Mouse (Mus musculus) adrenal gland, postnatal 4 days (tissue): Measurements from ENCODE around the gene Pik3r1. TPM values are rescaled to one million over a fixed set of nuclear protein-coding genes. Genes with fewer than 3 reads are reported as not detected.
A peak's percentile ranks its signal among the peaks of the same experiment; 100 is the strongest.

Experiments
- DNase-seq, 2 experiments: peaks; one replicate each; pipeline ENCODE4 v3.0.0; 2021 to 2022; ENCODE audit warnings: low spot score in 2 of 2, mixed read lengths in 2 of 2
- long read RNA-seq, 2 experiments: library from polyadenylated mRNA; stranded (forward); transcript quantifications; one replicate each; pipeline ENCODE4 v2.0.0; 2021
- total RNA-seq, 2 experiments: library from RNA; stranded (reverse); gene quantifications; 2 replicates each; pipeline ENCODE4 v1.2.3; 2021

The Pik3r1 gene
- 100 to 1,000 TPM; 122 to 130 TPM for total RNA-seq
- long read RNA-seq, experiment 1, full-length matches to known transcripts, result 2 of 14 reads
- long read RNA-seq, experiment 1, partial matches to known transcripts, result 3 of 14 reads
- long read RNA-seq, experiment 1, other reads (novel, unspliced or antisense), result 9 of 14 reads
- long read RNA-seq, experiment 2, full-length matches to known transcripts, result 16 of 39 reads
- long read RNA-seq, experiment 2, partial matches to known transcripts, result 4 of 39 reads
- long read RNA-seq, experiment 2, other reads (novel, unspliced or antisense), result 19 of 39 reads

- peak; percentile 95 to 98 for DNase-seq
Observed at GRCm38 (mm10) chr13:101767809-101768629, at the start of gene Pik3r1. TSS of gene Pik3r1 (minus strand) at chr13:101768217.

DNA sequence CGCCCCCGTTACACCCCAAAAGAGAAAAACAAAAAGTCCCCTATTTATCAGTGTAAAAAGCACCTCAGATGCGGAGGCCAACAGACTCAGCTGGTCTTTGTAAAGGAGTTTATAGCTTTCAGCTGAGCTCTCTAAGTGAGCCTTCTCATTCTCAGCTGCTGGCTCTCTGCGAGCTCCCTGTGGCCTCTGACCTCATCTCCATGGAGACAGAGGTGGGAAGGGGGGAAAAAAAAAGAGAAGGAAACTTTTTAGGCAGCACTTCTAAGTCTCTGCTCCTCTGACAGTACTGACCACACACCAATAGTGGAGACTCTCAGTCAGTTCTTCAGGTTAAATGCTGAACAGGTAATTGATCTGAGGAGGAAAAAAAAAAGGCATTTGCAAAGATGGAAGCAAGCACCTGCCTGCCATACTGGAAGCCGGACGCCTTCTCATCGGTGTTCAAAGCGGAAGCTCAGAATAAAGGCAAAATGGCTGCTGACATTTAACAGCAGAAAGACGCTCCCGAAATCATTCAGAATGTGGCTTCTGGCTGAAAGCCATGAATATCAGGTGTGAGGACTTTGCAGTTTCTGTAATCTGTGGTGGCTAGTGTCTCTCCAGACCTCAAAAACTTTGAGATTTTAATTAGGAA lies 45.4 kb upstream of the Pik3r1 start:
- no peak for DNase-seq

DNA sequence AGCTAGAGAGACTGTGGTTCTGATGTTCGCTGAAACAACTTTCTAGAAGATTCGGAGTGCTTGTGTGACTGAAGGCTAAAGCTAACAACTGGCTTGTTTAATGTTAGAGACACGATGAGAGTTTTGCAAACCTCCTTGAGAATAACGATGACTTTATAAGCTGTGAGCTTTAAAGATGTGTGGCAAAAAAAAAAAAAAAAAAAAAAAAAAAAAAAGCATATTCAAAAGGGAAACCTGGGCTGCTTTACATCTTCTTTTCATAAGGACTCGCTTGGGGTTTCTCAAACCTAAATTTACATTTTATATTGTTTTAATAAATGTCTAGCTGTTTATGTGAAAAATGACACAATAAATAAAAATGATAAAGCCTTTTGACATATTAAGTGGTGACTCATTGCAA lies 44.3 kb upstream of the Pik3r1 start:
- no peak for DNase-seq

GRCm38 (mm10) chr13:101811882-101812281 lies 43.9 kb upstream of the Pik3r1 start:
- DNase-seq, result no peak

GRCm38 (mm10) chr13:101810667-101811066 lies 42.6 kb upstream of the Pik3r1 start:
- no peak for DNase-seq

GRCm38 (mm10) chr13:101809796-101810195 lies 41.8 kb upstream of the Pik3r1 start:
- DNase-seq, result no peak

- DNase-seq, result no peak
Observed at GRCm38 (mm10) chr13:101805559-101806091, 37.6 kb upstream of the Pik3r1 start.

DNA sequence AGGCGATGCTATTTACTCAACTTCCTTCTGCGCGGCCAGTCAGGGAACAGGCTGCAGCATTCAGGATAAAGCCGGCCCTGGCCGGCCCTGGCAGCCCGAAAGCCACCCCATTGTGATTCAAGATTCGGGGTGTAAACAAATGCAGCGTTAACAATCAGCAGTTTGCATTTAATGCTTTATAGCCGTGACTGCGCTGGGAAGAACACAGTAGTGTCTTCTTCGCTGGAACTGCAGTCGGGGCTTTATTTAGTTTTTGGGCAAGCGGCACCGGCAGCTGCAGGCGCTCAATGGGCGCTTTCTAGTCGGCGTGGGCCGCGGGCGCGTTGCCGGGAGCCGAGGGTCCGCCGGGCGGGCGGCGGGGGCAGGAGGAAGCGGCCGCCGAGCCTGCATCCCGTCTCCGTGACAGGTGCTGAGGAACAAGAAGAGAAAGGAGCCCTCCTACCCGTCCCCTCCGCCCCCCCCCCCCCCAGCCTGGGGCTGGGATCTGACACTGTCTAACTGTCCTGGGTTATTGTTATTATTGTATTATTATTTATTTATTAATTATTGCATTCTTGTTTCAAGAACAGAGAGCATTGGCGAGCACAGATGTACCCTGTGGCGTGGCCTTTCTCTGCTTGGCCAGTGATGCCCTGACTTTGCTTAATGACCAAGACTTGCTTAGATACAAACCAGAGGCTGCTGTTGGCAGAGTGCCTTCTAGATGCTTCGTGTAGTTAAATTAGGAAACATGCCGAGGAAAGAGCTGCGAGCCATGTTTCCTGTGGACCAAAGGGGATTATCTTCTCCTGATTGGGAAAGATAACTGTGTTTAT lies 33.6 kb upstream of the Pik3r1 start:
- DNase-seq, result peak in 1 of 2 experiments; percentile 20

DNA sequence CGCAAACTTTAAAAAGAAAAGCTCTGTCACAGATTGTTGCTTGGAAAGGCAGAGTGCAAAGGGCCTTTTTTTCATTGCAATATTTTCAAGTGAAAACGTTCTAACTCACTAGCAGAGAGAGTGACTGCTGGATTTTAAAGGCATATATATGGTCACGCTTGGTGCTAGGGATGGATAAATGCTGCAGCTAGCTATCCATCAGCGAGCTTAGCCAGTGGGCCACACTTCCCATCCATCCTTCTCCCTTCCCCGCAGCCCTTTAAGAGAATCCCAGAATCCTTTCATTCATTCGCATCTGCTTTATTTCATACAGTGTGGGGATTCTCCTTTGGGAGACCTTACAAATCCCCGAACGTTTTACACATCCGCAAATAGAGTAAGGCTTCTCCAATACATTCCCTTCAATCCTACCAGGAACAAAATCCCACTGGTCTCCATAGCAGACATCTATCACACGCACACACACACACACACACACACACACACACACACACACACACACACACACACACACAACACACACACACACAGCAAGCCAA lies 32.9 kb upstream of the Pik3r1 start:
- no peak for DNase-seq

- no peak for DNase-seq
Observed at GRCm38 (mm10) chr13:101800021-101800596, 32.1 kb upstream of the Pik3r1 start.

GRCm38 (mm10) chr13:101799318-101799717 lies 31.3 kb upstream of the Pik3r1 start:
- no peak for DNase-seq

- DNase-seq, result no peak
Observed at GRCm38 (mm10) chr13:101798522-101798921, 30.5 kb upstream of the Pik3r1 start.

DNA sequence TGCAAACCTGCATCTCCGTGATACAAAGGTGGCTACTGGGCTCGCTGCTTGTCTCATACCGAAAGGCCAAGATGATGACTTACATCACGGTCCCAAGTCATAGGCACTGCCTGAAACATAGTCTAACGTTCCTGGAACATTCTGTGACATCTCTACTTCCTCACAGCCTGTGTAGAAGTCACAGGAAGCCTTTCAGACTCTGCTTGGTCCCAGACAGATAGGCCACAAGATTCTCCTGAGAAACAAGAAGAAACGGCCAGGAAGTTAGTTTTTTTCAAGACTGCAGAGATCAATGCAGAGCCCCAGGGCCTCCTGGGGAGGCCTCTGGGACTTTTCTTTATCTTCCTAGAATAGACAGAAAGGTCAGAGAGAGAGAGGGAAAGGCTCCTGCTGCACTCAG lies 29.0 kb upstream of the Pik3r1 start:
- no peak for DNase-seq

GRCm38 (mm10) chr13:101785705-101786104 lies 17.7 kb upstream of the Pik3r1 start:
- no peak for DNase-seq

GRCm38 (mm10) chr13:101784651-101785289 lies 16.8 kb upstream of the Pik3r1 start:
- no peak for DNase-seq

GRCm38 (mm10) chr13:101779011-101779410 lies 11.0 kb upstream of the Pik3r1 start:
- no peak for DNase-seq

DNA sequence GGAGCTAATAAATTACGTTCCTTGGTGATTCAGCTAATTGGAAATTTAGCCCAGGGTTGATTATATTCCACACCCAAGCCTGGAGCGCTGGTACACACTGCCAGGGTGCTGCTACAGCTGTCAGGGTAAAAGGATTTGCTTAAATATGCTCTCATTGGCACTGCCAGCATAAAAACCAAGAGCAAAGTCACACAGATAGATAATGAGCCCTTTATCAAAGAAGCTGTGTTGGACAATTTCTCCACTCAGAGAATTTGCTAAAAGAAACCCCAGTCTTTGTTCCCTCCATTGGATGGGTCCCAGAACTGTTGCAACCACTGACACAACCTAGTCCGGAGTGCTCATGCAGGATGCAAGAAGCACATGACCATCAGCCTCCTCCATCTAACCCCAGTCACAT lies 9.8 kb upstream of the Pik3r1 start:
- no peak for DNase-seq

- no peak for DNase-seq
Observed at GRCm38 (mm10) chr13:101771071-101771470, 3.1 kb upstream of the Pik3r1 start.

DNA sequence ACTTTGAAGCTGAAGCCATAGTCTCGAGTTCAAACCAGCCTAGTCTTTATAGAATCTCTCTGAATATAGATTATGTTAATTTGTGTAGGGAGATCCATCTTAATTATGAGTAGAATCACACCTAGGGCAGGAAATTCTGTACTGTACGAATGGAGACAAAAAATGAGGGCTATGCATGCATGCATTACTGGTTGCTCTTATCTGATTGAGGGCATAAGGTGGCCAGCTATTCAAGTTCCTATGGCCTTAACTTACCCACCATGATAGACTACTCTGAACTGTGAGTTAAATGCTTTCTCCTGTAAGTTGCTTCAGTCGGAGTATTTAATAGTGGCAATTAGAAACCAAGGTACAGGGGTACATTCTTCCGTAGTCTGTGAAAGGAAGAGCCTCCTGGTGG lies 1.9 kb upstream of the Pik3r1 start:
- DNase-seq, result no peak

- peak; percentile 49 to 72 for DNase-seq
Observed at GRCm38 (mm10) chr13:101768630-101768991, 594 bp upstream of the Pik3r1 start.
